Mouse (Mus musculus) adrenal gland, postnatal 14 days (tissue): Measurements from ENCODE around the gene Tec. TPM values are rescaled to one million over a fixed set of nuclear protein-coding genes. Genes with fewer than 3 reads are reported as not detected.
A peak's percentile ranks its signal among the peaks of the same experiment; 100 is the strongest.
"Not testable (repeated sequence)": the region's sequence is repeated elsewhere in the genome, so short reads cannot be mapped to it uniquely, and the experiment has no call there.

Experiments
- DNase-seq: peaks from one replicate; pipeline ENCODE4 v3.0.0; 2021; ENCODE audit warnings: mixed read lengths
- total RNA-seq: library from RNA; stranded (reverse); gene quantifications from 2 replicates; pipeline ENCODE4 v1.2.3, GENCODE M21; 2021

The Tec gene
- total RNA-seq, 1 experiment from 2014 or later: 3.3 TPM

- DNase-seq: no peak
Observed at GRCm38 (mm10) chr5:72820036-72820640, 48.1 kb downstream of the Tec start.

- DNase-seq: no peak
Observed at GRCm38 (mm10) chr5:72818513-72819180, 49.6 kb downstream of the Tec start.

- DNase-seq: no peak
Observed at GRCm38 (mm10) chr5:72817523-72818091, 50.7 kb downstream of the Tec start.

GRCm38 (mm10) chr5:72816960-72817359, 51.3 kb downstream of the Tec start:
- DNase-seq: not testable (repeated sequence)

- no peak for DNase-seq
Observed at GRCm38 (mm10) chr5:72816491-72816890, 51.8 kb downstream of the Tec start.

GRCm38 (mm10) chr5:72816046-72816445, 52.2 kb downstream of the Tec start:
- no peak for DNase-seq

GRCm38 (mm10) chr5:72815361-72815760, 52.9 kb downstream of the Tec start:
- DNase-seq: no peak

- DNase-seq: no peak
Observed at GRCm38 (mm10) chr5:72814072-72814471, 54.2 kb downstream of the Tec start.

- DNase-seq: no peak
Observed at GRCm38 (mm10) chr5:72812908-72813307, 55.4 kb downstream of the Tec start.

GRCm38 (mm10) chr5:72812328-72812727, 56.0 kb downstream of the Tec start:
- no peak for DNase-seq

- DNase-seq: no peak
Observed at GRCm38 (mm10) chr5:72811397-72811796, 56.9 kb downstream of the Tec start.

GRCm38 (mm10) chr5:72810990-72811389, 57.3 kb downstream of the Tec start:
- no peak for DNase-seq

GRCm38 (mm10) chr5:72809480-72809879, 58.8 kb downstream of the Tec start:
- no peak for DNase-seq

GRCm38 (mm10) chr5:72808456-72809111, 59.7 kb downstream of the Tec start:
- DNase-seq: peak; percentile 29

- DNase-seq: peak; percentile 12
Observed at GRCm38 (mm10) chr5:72802851-72803250, 65.4 kb downstream of the Tec start.

- DNase-seq: no peak
Observed at GRCm38 (mm10) chr5:72798563-72798962, 69.7 kb downstream of the Tec start.

- peak; percentile 14 for DNase-seq
Observed at GRCm38 (mm10) chr5:72796186-72796613, 72.1 kb downstream of the Tec start.

GRCm38 (mm10) chr5:72793309-72793850, 74.9 kb downstream of the Tec start:
- DNase-seq: no peak

- DNase-seq: no peak
Observed at GRCm38 (mm10) chr5:72791789-72792188, 76.5 kb downstream of the Tec start.

- no peak for DNase-seq
Observed at GRCm38 (mm10) chr5:72791386-72791785, 76.9 kb downstream of the Tec start.

- no peak for DNase-seq
Observed at GRCm38 (mm10) chr5:72785451-72785850, 82.8 kb downstream of the Tec start.

GRCm38 (mm10) chr5:72784719-72785118, 83.6 kb downstream of the Tec start:
- DNase-seq: no peak

- no peak for DNase-seq
Observed at GRCm38 (mm10) chr5:72783957-72784356, 84.3 kb downstream of the Tec start.
